Mouse (Mus musculus) frontal cortex, postnatal 25 days (tissue): ENCODE data around the gene Ror2.

ENCODE experiments used
- DNase-seq, 2 experiments: peaks; one replicate each; pipeline ENCODE4 v3.0.0; 2022; ENCODE audit warnings: low spot score in 2 of 2

Ror2 gene

GRCm38 (mm10) chr13:53130032-53130431, 155.9 kb downstream of the Ror2 start:
- DNase-seq: no peak

DNA sequence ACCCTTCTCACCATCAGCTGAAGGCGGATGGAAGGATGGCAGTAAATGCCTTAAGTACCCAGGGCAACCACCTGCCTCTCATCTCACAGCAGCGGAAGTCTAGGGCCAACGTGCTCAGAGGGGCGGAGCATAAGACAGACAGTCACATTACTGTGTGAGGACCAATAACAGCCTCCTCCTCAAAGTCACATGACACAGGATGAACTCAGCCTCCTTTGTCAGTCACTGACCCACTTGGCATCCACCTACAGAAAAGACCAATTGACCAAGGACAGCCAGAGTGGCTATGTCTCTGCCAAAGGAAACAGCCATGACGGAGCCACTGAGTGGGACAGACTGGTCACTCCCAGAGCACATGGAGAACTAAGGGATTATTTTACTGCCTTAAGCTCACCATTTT, 160.3 kb downstream of the Ror2 start:
- no peak for DNase-seq

GRCm38 (mm10) chr13:53122085-53122484, 163.8 kb downstream of the Ror2 start:
- no peak for DNase-seq

- no peak for DNase-seq
These were observed 165.0 kb downstream of the Ror2 start for GRCm38 (mm10) chr13:53120906-53121305.

GRCm38 (mm10) chr13:53119586-53120426, 166.1 kb downstream of the Ror2 start:
- peak; percentile 80 to 88 for DNase-seq

DNA sequence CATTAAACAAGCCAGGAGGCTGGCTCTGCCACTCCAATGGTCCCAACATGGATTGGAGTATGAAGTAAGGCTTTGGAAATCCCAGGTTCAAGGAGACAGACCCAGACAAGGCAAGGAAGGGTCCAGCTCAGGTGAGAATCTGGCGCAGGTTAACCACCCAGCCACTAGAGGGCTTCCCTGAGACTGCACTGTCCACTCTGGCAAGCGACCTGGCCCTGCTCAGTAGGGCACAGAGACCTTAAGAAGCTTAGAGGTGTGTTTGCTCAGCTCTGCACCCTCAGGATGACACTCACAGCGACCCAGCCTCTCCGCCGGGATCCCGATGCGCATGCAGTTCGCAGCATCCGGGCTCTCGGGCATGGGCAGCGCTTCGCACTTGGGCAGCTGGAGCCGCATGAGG, 167.5 kb downstream of the Ror2 start:
- DNase-seq: no peak

GRCm38 (mm10) chr13:53117921-53118320, 168.0 kb downstream of the Ror2 start:
- no peak for DNase-seq

- DNase-seq: no peak
These were observed 175.7 kb downstream of the Ror2 start for GRCm38 (mm10) chr13:53110249-53110578.

DNA sequence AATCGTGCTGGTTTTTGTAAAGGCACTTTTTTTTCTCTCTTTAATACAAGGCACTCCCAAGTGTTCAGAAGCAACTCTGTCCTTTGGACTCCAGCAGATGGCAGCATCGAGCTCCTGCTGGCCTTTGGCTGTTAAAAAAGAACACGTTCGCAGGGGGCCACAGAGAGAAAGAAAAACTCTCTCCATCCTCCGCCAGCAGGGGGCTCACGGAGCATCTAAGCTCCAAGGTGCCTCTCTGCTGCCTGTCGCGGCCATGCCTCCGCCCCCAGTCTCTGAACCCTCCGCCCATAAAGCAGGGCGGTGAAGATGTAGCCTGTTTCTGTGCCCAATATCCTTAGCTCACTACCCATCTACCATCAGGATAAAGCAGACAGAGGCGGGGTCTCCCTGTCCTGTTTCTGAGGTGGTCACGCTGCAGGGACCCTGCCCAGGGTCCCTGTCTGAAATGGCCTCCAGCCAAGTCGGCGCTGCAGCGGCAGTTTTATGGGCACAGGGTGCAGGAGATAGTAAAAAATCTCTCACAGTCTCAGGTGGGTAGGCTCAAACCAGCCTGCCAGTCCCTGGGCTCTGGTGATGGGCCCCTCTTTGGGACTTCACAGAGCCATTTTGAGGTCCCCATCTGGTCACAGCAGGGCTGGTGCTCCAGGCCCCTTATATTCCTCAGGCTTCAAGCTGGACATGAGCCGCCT, 176.2 kb downstream of the Ror2 start:
- peak; percentile 90 to 96 for DNase-seq

GRCm38 (mm10) chr13:53106676-53107075, 179.2 kb downstream of the Ror2 start:
- no peak for DNase-seq

- DNase-seq: no peak
These were observed 185.9 kb downstream of the Ror2 start for GRCm38 (mm10) chr13:53099771-53100682.

GRCm38 (mm10) chr13:53096615-53097014, 189.3 kb downstream of the Ror2 start:
- DNase-seq: peak; percentile 59 to 70

DNA sequence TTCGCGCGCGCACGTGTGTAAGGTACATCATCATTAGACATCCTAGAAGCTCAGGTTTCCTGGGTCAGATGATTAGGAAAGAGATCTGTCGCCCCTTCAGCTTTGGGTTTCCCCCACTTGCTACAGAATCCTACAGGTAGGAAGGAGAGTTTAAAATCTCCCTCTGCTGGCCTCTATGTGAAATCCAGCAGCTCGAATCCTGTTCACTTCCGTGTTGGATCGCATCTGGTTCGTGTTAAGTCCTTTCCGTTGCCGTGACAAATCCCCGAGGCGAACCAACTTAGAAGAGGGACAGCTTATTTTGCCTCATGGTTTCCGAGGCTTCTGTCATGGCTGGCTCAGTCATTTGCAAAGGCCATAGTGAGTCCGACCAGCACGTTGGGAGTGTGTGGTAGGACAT, 190.7 kb downstream of the Ror2 start:
- no peak for DNase-seq

DNA sequence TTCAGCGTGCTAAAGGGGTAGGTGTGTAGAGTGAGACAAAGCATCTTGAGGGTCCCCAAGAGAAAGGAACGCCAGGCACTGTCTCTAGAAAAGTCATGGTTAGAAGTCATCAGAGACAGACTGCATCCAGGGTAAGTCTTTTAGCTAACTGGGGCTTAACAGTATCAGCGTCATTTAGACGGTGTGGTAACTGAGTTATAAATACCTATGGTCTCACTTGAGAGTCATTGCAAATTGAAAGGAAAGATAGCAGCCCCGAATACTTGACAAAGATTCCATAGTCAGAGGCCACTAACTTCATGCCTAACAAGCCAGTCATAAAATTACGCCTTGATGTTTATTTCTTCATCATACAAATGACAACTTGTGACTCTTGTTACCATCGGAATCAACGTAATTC, 191.3 kb downstream of the Ror2 start:
- DNase-seq: no peak

DNA sequence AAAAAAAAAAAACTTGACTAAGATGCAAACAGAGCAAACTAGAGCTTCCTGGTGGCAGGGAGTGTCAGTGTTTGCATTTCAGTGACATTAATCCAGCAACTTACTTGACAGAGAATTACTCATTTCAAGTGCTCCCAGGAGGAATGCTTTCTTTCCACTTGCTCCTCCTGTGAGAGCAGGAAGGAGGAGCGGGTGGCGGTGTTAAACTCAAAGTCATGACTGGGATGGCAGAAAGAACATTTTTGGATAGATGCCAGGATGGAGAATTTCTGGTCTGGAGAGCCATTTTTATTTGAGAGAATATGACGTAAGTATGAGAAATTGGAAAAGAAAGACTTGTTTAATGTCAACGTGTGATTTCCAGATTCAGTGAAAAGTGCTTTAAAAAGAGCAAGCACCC, 192.5 kb downstream of the Ror2 start:
- DNase-seq: no peak

DNA sequence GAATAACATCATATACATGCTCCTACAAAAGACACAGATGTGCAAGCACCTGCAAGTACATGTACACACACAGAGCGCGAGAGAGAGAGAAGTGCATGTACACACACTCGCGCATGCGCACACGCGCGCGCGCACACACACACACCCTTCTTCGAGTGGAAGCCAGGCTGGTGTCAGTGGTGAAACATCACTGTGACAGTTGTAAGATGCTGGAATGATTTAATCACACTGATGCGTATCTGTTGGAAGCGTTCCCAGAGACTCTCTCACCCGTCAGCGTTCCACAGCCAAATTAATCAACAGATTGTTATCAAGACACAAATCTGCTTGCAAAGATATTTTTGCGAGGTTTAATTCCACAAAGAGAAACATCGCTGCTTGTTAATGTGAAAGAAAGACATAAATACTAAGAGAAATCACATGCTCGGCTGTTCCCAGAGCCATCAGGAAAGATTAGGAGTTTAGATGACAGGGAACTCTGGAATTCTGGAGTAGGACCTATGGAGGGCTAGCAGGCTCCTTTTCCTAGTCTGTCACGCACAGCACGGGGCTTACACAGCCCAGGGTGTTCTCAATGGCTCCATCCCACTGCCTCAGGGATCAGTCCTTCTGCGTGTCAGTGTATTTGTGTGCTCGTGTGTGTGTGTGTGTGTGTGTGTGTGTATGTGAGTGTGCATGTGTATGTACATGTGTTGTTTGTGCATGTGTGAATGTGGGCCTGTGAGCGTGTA, 199.2 kb downstream of the Ror2 start:
- DNase-seq: no peak

- no peak for DNase-seq
These were observed 204.1 kb downstream of the Ror2 start for GRCm38 (mm10) chr13:53081846-53082245.

- no peak for DNase-seq
These were observed 208.1 kb downstream of the Ror2 start for GRCm38 (mm10) chr13:53077732-53078345.

DNA sequence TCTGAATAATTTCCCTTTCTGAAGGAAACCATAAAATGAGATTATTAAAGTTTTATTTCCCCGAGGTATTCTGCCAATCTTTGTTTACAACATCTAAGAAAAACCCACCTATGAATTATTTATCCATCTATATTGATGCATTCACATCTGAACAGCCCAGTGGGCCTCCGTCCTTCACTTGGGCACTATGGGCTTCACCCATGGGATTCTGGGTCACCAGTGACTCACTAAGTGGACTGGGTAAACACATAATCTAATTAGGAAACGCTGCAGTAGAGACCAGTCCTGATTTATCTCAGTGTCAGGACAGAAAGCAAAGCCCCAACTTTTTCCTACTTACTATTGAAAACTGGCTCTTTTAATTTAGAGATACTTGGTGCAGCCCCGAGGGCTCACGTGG, 210.9 kb downstream of the Ror2 start:
- no peak for DNase-seq

DNA sequence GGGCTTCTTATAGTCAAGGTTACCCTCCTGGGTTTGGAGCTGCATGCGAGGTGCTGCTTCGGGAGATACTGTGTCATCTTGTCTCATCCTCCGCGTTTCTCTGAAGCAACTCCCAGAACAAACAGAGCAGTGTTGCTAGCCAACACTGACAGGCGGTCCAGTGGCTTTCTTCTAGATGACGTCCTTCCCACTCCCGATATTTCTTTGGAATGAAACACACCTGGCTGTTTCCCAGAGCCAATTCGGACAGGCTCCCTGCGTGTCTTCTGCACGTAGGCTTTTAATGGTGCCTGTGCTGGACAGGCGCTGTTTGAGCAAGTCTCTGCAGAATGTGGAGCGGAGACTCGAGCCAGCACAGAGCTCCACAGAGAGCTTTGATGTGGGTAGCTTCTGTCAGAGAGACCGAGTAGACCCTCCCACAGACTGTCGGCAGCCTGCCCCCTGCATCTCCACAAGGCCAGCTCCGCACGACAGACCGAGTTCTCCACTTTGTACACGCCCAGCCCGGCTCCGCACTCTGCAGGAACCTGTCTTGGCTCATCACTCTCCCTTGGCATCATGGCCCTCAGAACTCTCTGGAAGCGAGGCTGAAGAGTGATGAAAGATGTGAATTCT, 216.7 kb downstream of the Ror2 start:
- DNase-seq: no peak

GRCm38 (mm10) chr13:53068461-53068860, 217.5 kb downstream of the Ror2 start:
- DNase-seq: no peak
